Mouse (Mus musculus): Measurements from ENCODE around the gene Pla2g3. TPM values are rescaled to one million over a fixed set of nuclear protein-coding genes. Genes with fewer than 3 reads are reported as not detected.

Gene Pla2g3
- not detected in 2 replicates for polyA plus RNA-seq (2012; ENCODE audit: insufficient read depth, insufficient read length, missing spikeins)

- no peak within 1 kb of the TSS for H3K4me3 ChIP-seq (ENCODE audit: insufficient read depth, low read length)
- no peak for TF ChIP-seq POLR2A (IDR thresholded peaks at IDR 0.05; ENCODE audit: borderline replicate concordance, low read depth, low read length)
- no peak for TF ChIP-seq CTCF (IDR thresholded peaks at IDR 0.05; ENCODE audit: low read depth, low read length)
- peaks cover 3% of the 10 kb centered on the region; the same call in 1 of the 2 replicates for H3K4me1 ChIP-seq (ENCODE audit: control insufficient read depth, insufficient read depth, low read length)
- H3K27ac ChIP-seq (ENCODE audit: insufficient read depth, low read depth, low read length), result no peak within 1 kb of the TSS
These were observed at the start of gene Pla2g3 for GRCm38 (mm10) chr11:3487952-3488570. Gene Pla2g3 (plus strand): TSS chr11:3488284.

GRCm38 (mm10) chr11:3441696-3442443 is 46.2 kb upstream of the Pla2g3 start:
- Histone ChIP-seq H3K27ac (ENCODE audit: insufficient read depth, low read depth, low read length) (no peak overlapping the region), H3K4me1 (ENCODE audit: control insufficient read depth, insufficient read depth, low read length) (peaks cover 14% of the 10 kb centered on the region), H3K4me3 (ENCODE audit: insufficient read depth, low read length) (no peak overlapping the region)
- no peak for TF ChIP-seq CTCF (IDR thresholded peaks at IDR 0.05; ENCODE audit: low read depth, low read length)
- no peak for TF ChIP-seq POLR2A (IDR thresholded peaks at IDR 0.05; ENCODE audit: borderline replicate concordance, low read depth, low read length)

GRCm38 (mm10) chr11:3442677-3443076 is 45.4 kb upstream of the Pla2g3 start:
- Histone ChIP-seq H3K27ac (ENCODE audit: insufficient read depth, low read depth, low read length) (no peak overlapping the region), H3K4me1 (ENCODE audit: control insufficient read depth, insufficient read depth, low read length) (peaks cover 16% of the 10 kb centered on the region), H3K4me3 (ENCODE audit: insufficient read depth, low read length) (no peak overlapping the region)
- TF ChIP-seq POLR2A (IDR thresholded peaks at IDR 0.05; ENCODE audit: borderline replicate concordance, low read depth, low read length) (no peak), CTCF (IDR thresholded peaks at IDR 0.05; ENCODE audit: low read depth, low read length) (no peak)

DNA sequence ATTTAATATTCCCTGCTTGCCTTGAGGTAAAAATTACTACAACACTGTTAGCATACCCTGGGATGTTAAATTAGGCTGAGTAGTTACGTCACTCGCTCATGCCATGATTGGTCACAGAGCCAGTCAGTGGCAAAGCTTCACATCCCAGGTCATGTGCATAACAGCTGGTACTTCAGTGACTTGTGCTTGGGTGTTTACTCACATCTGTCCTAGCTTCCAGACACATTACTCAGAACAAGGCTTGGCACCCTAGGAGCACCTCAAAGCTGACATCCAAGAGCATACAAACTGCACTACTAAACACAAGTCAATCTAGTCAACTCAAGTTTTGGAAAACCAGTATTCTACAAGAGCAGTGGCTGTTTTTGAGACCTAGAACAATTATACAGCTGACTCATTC is 45.0 kb upstream of the Pla2g3 start:
- Histone ChIP-seq H3K4me3 (ENCODE audit: insufficient read depth, low read length) (no peak overlapping the region), H3K4me1 (ENCODE audit: control insufficient read depth, insufficient read depth, low read length) (peaks cover 18% of the 10 kb centered on the region), H3K27ac (ENCODE audit: insufficient read depth, low read depth, low read length) (no peak overlapping the region)
- TF ChIP-seq CTCF (IDR thresholded peaks at IDR 0.05; ENCODE audit: low read depth, low read length) (no peak), POLR2A (IDR thresholded peaks at IDR 0.05; ENCODE audit: borderline replicate concordance, low read depth, low read length) (no peak)

DNA sequence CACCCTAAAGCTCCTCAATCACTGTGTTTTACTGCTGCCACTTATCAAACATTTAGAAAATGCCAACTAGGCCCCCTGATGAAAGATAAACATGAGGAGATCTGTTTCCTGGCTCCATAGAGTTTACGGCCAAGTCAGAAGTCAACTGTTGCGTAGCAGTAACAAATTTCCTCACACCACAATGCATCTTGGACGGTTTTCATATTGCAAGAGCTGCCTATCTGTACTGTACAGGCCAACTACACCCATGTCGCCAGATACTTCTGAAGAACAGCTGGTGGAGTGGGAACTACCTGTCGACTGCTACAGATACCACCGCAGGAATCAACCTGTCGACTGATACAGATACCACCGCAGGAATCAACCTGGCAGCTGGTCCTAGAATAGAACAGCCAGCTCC is 43.2 kb upstream of the Pla2g3 start:
- Histone ChIP-seq H3K4me1 (ENCODE audit: control insufficient read depth, insufficient read depth, low read length) (peaks cover 22% of the 10 kb centered on the region), H3K4me3 (ENCODE audit: insufficient read depth, low read length) (no peak overlapping the region)
- TF ChIP-seq POLR2A (IDR thresholded peaks at IDR 0.05; ENCODE audit: borderline replicate concordance, low read depth, low read length), result no peak
- TF ChIP-seq CTCF (IDR thresholded peaks at IDR 0.05; ENCODE audit: low read depth, low read length), result no peak

DNA sequence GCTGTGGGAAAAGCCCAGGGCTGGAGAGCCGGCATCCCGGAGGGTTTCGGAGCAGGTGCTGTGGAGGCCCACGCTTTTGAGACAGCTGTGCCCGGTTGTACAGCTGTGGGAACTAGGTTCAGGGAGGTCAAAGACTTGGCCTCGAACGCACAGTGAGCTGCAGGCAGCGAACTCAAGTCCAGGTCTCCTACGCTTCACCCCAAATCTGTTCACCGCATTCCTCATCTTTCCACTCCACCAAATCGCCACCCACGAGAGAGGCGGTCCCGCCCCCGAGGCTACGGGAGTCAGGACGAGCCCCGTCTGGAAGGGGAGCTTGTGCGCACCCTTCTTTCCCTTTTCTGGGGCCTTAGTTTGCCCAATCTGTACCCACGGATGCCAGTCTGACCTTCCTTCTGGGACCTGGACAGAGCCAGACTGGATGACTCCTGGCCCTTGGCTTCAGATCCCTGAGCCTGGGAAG is 36.4 kb upstream of the Pla2g3 start:
- Histone ChIP-seq H3K4me1 (ENCODE audit: control insufficient read depth, insufficient read depth, low read length) (peaks cover 17% of the 10 kb centered on the region), H3K27ac (ENCODE audit: insufficient read depth, low read depth, low read length) (peak overlapping the region; percentile 87), H3K4me3 (ENCODE audit: insufficient read depth, low read length) (peak overlapping the region; percentile 98)
- no peak for TF ChIP-seq POLR2A (IDR thresholded peaks at IDR 0.05; ENCODE audit: borderline replicate concordance, low read depth, low read length)
- TF ChIP-seq CTCF (IDR thresholded peaks at IDR 0.05; ENCODE audit: low read depth, low read length), result no peak

More for the DNA sequence above, 43.2 kb upstream of the Pla2g3 start:
- H3K27ac ChIP-seq (ENCODE audit: insufficient read depth, low read depth, low read length), result no peak overlapping the region

GRCm38 (mm10) chr11:3452167-3452639 is 35.9 kb upstream of the Pla2g3 start, which contains the start of gene Rnf185:
Gene Rnf185 (minus strand): TSS chr11:3452363.
- Histone ChIP-seq H3K4me1 (ENCODE audit: control insufficient read depth, insufficient read depth, low read length) (peaks cover 17% of the 10 kb centered on the region), H3K27ac (ENCODE audit: insufficient read depth, low read depth, low read length) (peak within 1 kb of the TSS; percentile 87), H3K4me3 (ENCODE audit: insufficient read depth, low read length) (peak within 1 kb of the TSS; percentile 98)
- TF ChIP-seq CTCF (IDR thresholded peaks at IDR 0.05; ENCODE audit: low read depth, low read length) (no peak), POLR2A (IDR thresholded peaks at IDR 0.05; ENCODE audit: borderline replicate concordance, low read depth, low read length) (no peak)

DNA sequence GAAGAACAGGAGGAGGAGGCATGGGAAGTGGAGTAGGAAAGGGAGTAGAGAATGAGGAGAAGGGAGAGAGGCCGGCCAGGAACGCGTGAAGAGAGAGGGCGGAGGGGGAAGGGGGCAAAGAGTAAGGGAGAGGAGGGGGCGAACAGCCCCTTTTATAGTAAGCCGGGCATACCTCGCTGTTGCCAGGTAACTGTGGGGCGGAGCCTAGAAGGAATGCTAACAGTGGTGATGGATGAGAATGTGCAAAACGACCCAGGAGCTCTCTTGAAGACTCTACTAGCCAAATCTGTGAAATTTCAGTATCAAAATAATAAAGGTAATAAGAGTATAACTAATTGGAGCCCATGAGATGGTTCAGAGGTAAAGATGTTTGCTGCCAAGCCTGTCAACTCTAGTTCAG is 35.3 kb upstream of the Pla2g3 start:
- Histone ChIP-seq H3K4me1 (ENCODE audit: control insufficient read depth, insufficient read depth, low read length) (peaks cover 15% of the 10 kb centered on the region), H3K4me3 (ENCODE audit: insufficient read depth, low read length) (peak overlapping the region; percentile 98), H3K27ac (ENCODE audit: insufficient read depth, low read depth, low read length) (peak overlapping the region; percentile 80)
- TF ChIP-seq CTCF (IDR thresholded peaks at IDR 0.05; ENCODE audit: low read depth, low read length), result no peak

GRCm38 (mm10) chr11:3453467-3453866 is 34.6 kb upstream of the Pla2g3 start:
- H3K4me3 ChIP-seq (ENCODE audit: insufficient read depth, low read length), result peak overlapping the region; percentile 20; the same call in 1 of the 2 replicates
- no peak overlapping the region for H3K27ac ChIP-seq (ENCODE audit: insufficient read depth, low read depth, low read length)
- peaks cover 14% of the 10 kb centered on the region for H3K4me1 ChIP-seq (ENCODE audit: control insufficient read depth, insufficient read depth, low read length)
- TF ChIP-seq CTCF (IDR thresholded peaks at IDR 0.05; ENCODE audit: low read depth, low read length) (no peak), POLR2A (IDR thresholded peaks at IDR 0.05; ENCODE audit: borderline replicate concordance, low read depth, low read length) (no peak)

DNA sequence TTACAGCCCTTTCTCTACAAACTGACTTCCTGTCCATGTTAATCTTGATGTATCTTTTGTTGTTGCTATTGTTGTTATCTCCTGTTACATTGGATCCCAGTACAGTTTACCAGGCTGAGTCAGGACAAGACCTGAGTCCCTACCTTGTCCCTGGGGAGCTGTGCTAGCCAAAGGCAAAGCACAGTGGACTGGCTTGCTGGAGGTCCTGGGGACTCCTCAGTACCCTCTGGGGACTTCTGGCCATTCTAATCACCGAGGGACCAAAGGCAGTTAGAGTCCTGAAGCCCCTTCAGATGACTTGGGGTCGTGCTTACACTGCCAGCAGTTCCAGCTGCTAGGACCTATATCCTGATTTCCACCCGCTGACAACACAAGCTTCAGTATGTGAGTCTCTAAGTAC is 33.6 kb upstream of the Pla2g3 start:
- Histone ChIP-seq H3K27ac (ENCODE audit: insufficient read depth, low read depth, low read length) (no peak overlapping the region), H3K4me3 (ENCODE audit: insufficient read depth, low read length) (no peak overlapping the region), H3K4me1 (ENCODE audit: control insufficient read depth, insufficient read depth, low read length) (peaks cover 11% of the 10 kb centered on the region)
- TF ChIP-seq CTCF (IDR thresholded peaks at IDR 0.05; ENCODE audit: low read depth, low read length), result no peak
- no peak for TF ChIP-seq POLR2A (IDR thresholded peaks at IDR 0.05; ENCODE audit: borderline replicate concordance, low read depth, low read length)

All from bone marrow macrophage, adult 2 months (primary cell).